Mouse (Mus musculus) ovary, adult 10 weeks (tissue): ENCODE results near the gene Sash1. TPM values are rescaled to one million over a fixed set of nuclear protein-coding genes. Genes with fewer than 3 reads are reported as not detected.

ENCODE experiments used
- polyA plus RNA-seq: library from polyadenylated mRNA; stranded (reverse); fragments of 350-450 nt; fragmentation: Illumina TruSeq; extraction: RNeasy Lipid Tissue Mini Kit (QIAGEN cat#74804); gene quantifications from one replicate; pipeline ENCODE4 v1.2.3, GENCODE M21; 2014

Gene Sash1
- polyA plus RNA-seq: 38.6 TPM

GRCm38 (mm10) chr10:8885630-8886527 is at the start of gene Sash1:
Sash1 (minus strand) TSS chr10:8886070.

